Mouse (Mus musculus): ENCODE results near the gene Dlg2.

DNA sequence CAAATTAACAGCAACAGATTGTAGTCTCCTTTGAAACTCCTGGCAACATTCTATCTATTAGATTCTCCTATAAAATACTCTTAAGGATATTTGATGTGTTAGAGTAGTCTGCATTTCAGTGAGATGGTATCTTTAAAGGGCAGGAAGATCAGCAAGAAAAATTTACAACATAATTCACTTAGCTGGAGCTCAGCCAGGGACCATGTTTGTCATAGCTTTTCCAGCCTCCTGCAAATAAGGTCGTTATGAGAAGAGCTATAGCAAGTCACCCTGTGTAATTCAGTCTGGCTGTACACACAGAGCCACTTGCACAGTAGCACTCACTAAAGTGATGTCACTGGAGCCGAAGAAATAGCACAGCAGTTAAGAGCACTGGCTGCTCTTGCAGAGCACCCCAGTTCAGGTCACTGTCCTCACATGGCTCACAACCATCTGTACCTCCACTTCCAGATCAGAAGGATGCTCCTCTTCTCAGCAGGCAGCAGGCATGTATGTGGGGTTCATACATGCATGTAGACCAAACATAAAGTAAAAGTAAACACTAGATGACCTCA, 1850.9 kb downstream of the Dlg2 start:
- TF ChIP-seq GATA1 (IDR thresholded peaks at IDR 0.05; ENCODE audit: borderline replicate concordance, low read length) (no peak), FLI1 (IDR thresholded peaks at IDR 0.05; ENCODE audit: low read length) (no peak)
